Mouse (Mus musculus): ENCODE results near the gene Csnk1e.

DNA sequence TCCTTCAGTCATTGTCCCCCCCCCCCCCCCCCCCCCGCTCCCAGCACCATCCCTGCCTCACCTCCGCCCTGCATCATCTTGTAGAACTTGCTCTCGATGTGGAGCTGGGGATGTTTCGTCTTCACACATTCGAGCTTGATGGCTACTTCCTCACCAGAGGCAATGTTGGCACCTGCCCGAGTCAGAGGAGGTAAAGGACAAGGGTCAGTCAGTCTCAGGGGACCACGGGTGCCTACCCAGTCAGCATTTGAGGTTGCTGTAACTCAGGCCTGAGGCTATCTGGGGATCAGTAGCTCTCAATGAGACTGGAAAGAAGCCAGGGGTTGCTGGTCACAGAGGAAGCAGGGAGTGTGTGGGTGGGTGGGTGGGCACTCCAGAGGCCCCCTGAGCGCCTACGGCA lies 25.4 kb downstream of the Csnk1e start:
- TF ChIP-seq CTCF (IDR thresholded peaks at IDR 0.05; ENCODE audit: low read depth) (no peak), EP300 (IDR thresholded peaks at IDR 0.05; ENCODE audit: low read depth) (no peak)
